Mouse (Mus musculus) hindbrain, embryonic 11.5 days (tissue): Measurements from ENCODE around the gene Npff. TPM values are rescaled to one million over a fixed set of nuclear protein-coding genes. Genes with fewer than 3 reads are reported as not detected.
A peak's percentile ranks its signal among the peaks of the same experiment; 100 is the strongest.

Experiments
- ATAC-seq: fragments of 200-750 bp; cut with Nextera tagmentation; 2 replicates; pipeline ENCODE4 v1.8.0; 2017; ENCODE audit warnings: mild to moderate bottlenecking, moderate TSS enrichment, moderate library complexity; ENCODE audit not compliant: low FRiP score
- DNase-seq: peaks from one replicate; pipeline ENCODE4 v3.0.0-alpha.2; 2015; ENCODE audit warnings: low spot score
- H3K27ac ChIP-seq: fragments of 300-500 bp; sonication (generic); 2 replicates; pipeline ENCODE4 v1.5.1; 2014; ENCODE audit warnings: mild to moderate bottlenecking, low read depth, low read length
- H3K27me3 ChIP-seq: fragments of 300-500 bp; sonication (generic); 2 replicates; pipeline ENCODE4 v1.6.1; 2014; ENCODE audit warnings: mild to moderate bottlenecking, low read length, moderate library complexity, mixed read lengths; ENCODE audit not compliant: control insufficient read depth, insufficient read depth
- H3K36me3 ChIP-seq: fragments of 300-500 bp; sonication (generic); 2 replicates; pipeline ENCODE4 v1.6.1; 2014; ENCODE audit warnings: mild to moderate bottlenecking, low read length, moderate library complexity, mixed read lengths; ENCODE audit not compliant: control insufficient read depth, insufficient read depth
- H3K4me1 ChIP-seq: fragments of 300-500 bp; sonication (generic); replicated peaks from 2 replicates; pipeline ENCODE4 v1.6.1; 2014; ENCODE audit warnings: low read length, mixed read lengths; ENCODE audit not compliant: control insufficient read depth, insufficient read depth
- H3K4me2 ChIP-seq: fragments of 300-500 bp; sonication (generic); replicated peaks from 2 replicates; pipeline ENCODE4 v1.6.1; 2014; ENCODE audit warnings: mild to moderate bottlenecking, low read depth, low read length
- H3K4me3 ChIP-seq: fragments of 300-500 bp; sonication (generic); 2 replicates; pipeline ENCODE4 v1.5.1; 2014; ENCODE audit warnings: low read depth, low read length
- H3K9ac ChIP-seq: fragments of 300-500 bp; sonication (generic); 2 replicates; pipeline ENCODE4 v1.6.1; 2014; ENCODE audit warnings: low read depth, low read length
- H3K9me3 ChIP-seq: fragments of 300-500 bp; sonication (generic); 2 replicates; pipeline ENCODE4 v1.6.1; 2016; ENCODE audit warnings: low read length; ENCODE audit not compliant: control insufficient read depth
- WGBS: fragments of 180-500 bp; shearing (Covaris S2); extraction: QIAGEN DNeasy Blood & Tissue Kit; methylation state at CpG from one replicate; pipeline ENCODE4 v1.1.7; 2014; 5-methylcytosine and 5-hydroxymethylcytosine counted together
- polyA plus RNA-seq: library from polyadenylated mRNA; unstranded; fragments of >200 nt; fragmentation: Nextera tagmentation; extraction: Ambion mirVana; gene quantifications from 2 replicates; pipeline ENCODE4 v1.2.1, GENCODE M21; 2014

The Npff gene
- polyA plus RNA-seq, 1 experiment from 2014 or later: 2.7 TPM

- peak overlapping the region; percentile 55; the same call in 1 of the 2 replicates for H3K9ac ChIP-seq
- peak overlapping the region; percentile 66 for H3K4me2 ChIP-seq
- ATAC-seq (peak; percentile 95), DNase-seq (peak; percentile 96)
- no peaks in the 10 kb centered on the region for H3K36me3 ChIP-seq
- no peaks in the 10 kb centered on the region for H3K9me3 ChIP-seq
- H3K27me3 ChIP-seq: no peaks in the 10 kb centered on the region
- WGBS: 3% methylated on average over 33 of the region's 34 CpGs
- peak overlapping the region; percentile 94 for H3K27ac ChIP-seq
- H3K4me3 ChIP-seq: peak overlapping the region; percentile 51
- peaks cover 12% of the 10 kb centered on the region for H3K4me1 ChIP-seq
These were observed 14.0 kb downstream of the Npff start for GRCm38 (mm10) chr15:102510590-102511284.

- H3K27ac ChIP-seq: peak overlapping the region; percentile 94
- peak overlapping the region; percentile 51 for H3K4me3 ChIP-seq
- H3K9ac ChIP-seq: peak overlapping the region; percentile 55
- ATAC-seq (peak; percentile 54), DNase-seq (no peak)
- no peaks in the 10 kb centered on the region for H3K27me3 ChIP-seq
- peak overlapping the region; percentile 66 for H3K4me2 ChIP-seq
- peaks cover 10% of the 10 kb centered on the region; the same call in 1 of the 2 replicates for H3K4me1 ChIP-seq
- WGBS: 5% methylated on average over 9 of the region's 9 CpGs
- no peaks in the 10 kb centered on the region for H3K9me3 ChIP-seq
- no peaks in the 10 kb centered on the region for H3K36me3 ChIP-seq
These were observed 14.6 kb downstream of the Npff start for GRCm38 (mm10) chr15:102510110-102510509.

GRCm38 (mm10) chr15:102508336-102508735 lies 16.4 kb downstream of the Npff start:
- DNase-seq: no peak
- no peak for ATAC-seq
- WGBS: 93% methylated on average over 3 of the region's 3 CpGs

GRCm38 (mm10) chr15:102507561-102507960 lies 17.2 kb downstream of the Npff start:
- Histone ChIP-seq H3K4me2 (no peak overlapping the region), H3K9me3 (no peaks in the 10 kb centered on the region), H3K36me3 (peaks cover 10% of the 10 kb centered on the region; the same call in 1 of the 2 replicates), H3K27me3 (no peaks in the 10 kb centered on the region), H3K9ac (no peak overlapping the region), H3K4me1 (peaks cover 10% of the 10 kb centered on the region; the same call in 1 of the 2 replicates), H3K4me3 (no peak overlapping the region), H3K27ac (no peak overlapping the region)
- DNase-seq (no peak), ATAC-seq (no peak)

More at GRCm38 (mm10) chr15:102508336-102508735, 16.4 kb downstream of the Npff start:
- H3K4me2 ChIP-seq: no peak overlapping the region
- H3K27ac ChIP-seq: no peak overlapping the region
- no peak overlapping the region for H3K4me3 ChIP-seq
- no peak overlapping the region for H3K9ac ChIP-seq
- no peaks in the 10 kb centered on the region for H3K9me3 ChIP-seq
- H3K4me1 ChIP-seq: peaks cover 10% of the 10 kb centered on the region; the same call in 1 of the 2 replicates
- H3K36me3 ChIP-seq: peaks cover 9% of the 10 kb centered on the region; the same call in 1 of the 2 replicates
- H3K27me3 ChIP-seq: no peaks in the 10 kb centered on the region

- H3K36me3 ChIP-seq: peaks cover 13% of the 10 kb centered on the region; the same call in 1 of the 2 replicates
These were observed 17.9 kb downstream of the Npff start for GRCm38 (mm10) chr15:102506864-102507263.

GRCm38 (mm10) chr15:102506464-102506830 lies 18.3 kb downstream of the Npff start:
- no peaks in the 10 kb centered on the region for H3K27me3 ChIP-seq
- H3K4me3 ChIP-seq: no peak overlapping the region
- no peak overlapping the region for H3K27ac ChIP-seq
- DNase-seq (no peak), ATAC-seq (no peak)
- no peak overlapping the region for H3K4me2 ChIP-seq
- H3K9ac ChIP-seq: no peak overlapping the region
- peaks cover 3% of the 10 kb centered on the region; the same call in 1 of the 2 replicates for H3K4me1 ChIP-seq
- WGBS: 71% methylated on average over 2 of the region's 2 CpGs
- peaks cover 13% of the 10 kb centered on the region; the same call in 1 of the 2 replicates for H3K36me3 ChIP-seq
- no peaks in the 10 kb centered on the region for H3K9me3 ChIP-seq

More at GRCm38 (mm10) chr15:102506864-102507263, 17.9 kb downstream of the Npff start:
- no peaks in the 10 kb centered on the region for H3K9me3 ChIP-seq
- no peak overlapping the region for H3K4me2 ChIP-seq
- DNase-seq: no peak
- H3K9ac ChIP-seq: no peak overlapping the region
- peaks cover 5% of the 10 kb centered on the region; the same call in 1 of the 2 replicates for H3K4me1 ChIP-seq
- 88% methylated on average over 1 of the region's 1 CpGs for WGBS
- H3K27ac ChIP-seq: no peak overlapping the region
- ATAC-seq: no peak
- no peak overlapping the region for H3K4me3 ChIP-seq
- no peaks in the 10 kb centered on the region for H3K27me3 ChIP-seq

GRCm38 (mm10) chr15:102505770-102506463 lies 18.8 kb downstream of the Npff start:
- 92% methylated on average over 9 of the region's 9 CpGs for WGBS
- Histone ChIP-seq H3K36me3 (peaks cover 13% of the 10 kb centered on the region; the same call in 1 of the 2 replicates), H3K27ac (no peak overlapping the region), H3K9me3 (no peaks in the 10 kb centered on the region), H3K9ac (no peak overlapping the region), H3K4me2 (no peak overlapping the region), H3K4me1 (no peaks in the 10 kb centered on the region), H3K27me3 (no peaks in the 10 kb centered on the region), H3K4me3 (no peak overlapping the region)
- DNase-seq (no peak), ATAC-seq (no peak)

GRCm38 (mm10) chr15:102505073-102505769 lies 19.5 kb downstream of the Npff start:
- no peak overlapping the region for H3K9ac ChIP-seq
- no peaks in the 10 kb centered on the region for H3K9me3 ChIP-seq
- DNase-seq: no peak
- no peak for ATAC-seq
- H3K27ac ChIP-seq: no peak overlapping the region
- H3K36me3 ChIP-seq: peaks cover 19% of the 10 kb centered on the region
- H3K27me3 ChIP-seq: no peaks in the 10 kb centered on the region
- WGBS: 77% methylated on average over 12 of the region's 12 CpGs
- no peak overlapping the region for H3K4me2 ChIP-seq
- no peak overlapping the region for H3K4me3 ChIP-seq
- no peaks in the 10 kb centered on the region for H3K4me1 ChIP-seq
